Mouse (Mus musculus) spleen, adult 2 months (tissue): ENCODE results near the gene Adcy4. TPM values are rescaled to one million over a fixed set of nuclear protein-coding genes. Genes with fewer than 3 reads are reported as not detected.
A peak's percentile ranks its signal among the peaks of the same experiment; 100 is the strongest.

Experiments
- DNase-seq, 2 experiments: peaks; one replicate each; pipeline versions ENCODE4 v3.0.0 to v3.0.0-alpha.2; 2012 to 2021; ENCODE audit warnings: low spot score in 2 of 2, low read depth in 1 of 2
- H3K27ac ChIP-seq: fragments of 200-500 bp; 2 replicates; pipeline ENCODE4 v1.5.1; 2012; ENCODE audit warnings: low read length, inconsistent platforms; ENCODE audit not compliant: insufficient read depth
- H3K27me3 ChIP-seq: fragments of 200-500 bp; 2 replicates; pipeline ENCODE4 v1.6.1; 2012; ENCODE audit warnings: mild to moderate bottlenecking, moderate library complexity, low read length, inconsistent platforms; ENCODE audit not compliant: control insufficient read depth, insufficient read depth
- H3K36me3 ChIP-seq: fragments of 200-500 bp; 2 replicates; pipeline ENCODE4 v1.6.1; 2012; ENCODE audit warnings: mild to moderate bottlenecking, low read length, inconsistent platforms; ENCODE audit not compliant: control insufficient read depth, insufficient read depth
- H3K4me1 ChIP-seq: fragments of 200-500 bp; 2 replicates; pipeline ENCODE4 v1.6.1; 2011; ENCODE audit warnings: inconsistent platforms; ENCODE audit not compliant: control insufficient read depth, insufficient read depth, insufficient read length
- H3K4me3 ChIP-seq: fragments of 200-500 bp; 2 replicates; pipeline ENCODE4 v1.5.1; 2011; ENCODE audit warnings: mild to moderate bottlenecking, inconsistent platforms; ENCODE audit not compliant: insufficient read depth, insufficient read length; ENCODE audit errors: extremely low read depth
- CTCF ChIP-seq: fragments of 200-500 bp; IDR thresholded peaks from 2 replicates; pipeline ENCODE4 v1.5.1; 2011; ENCODE audit warnings: mild to moderate bottlenecking, inconsistent platforms; ENCODE audit not compliant: insufficient read depth, insufficient read length, insufficient replicate concordance; ENCODE audit errors: extremely low read depth
- POLR2A ChIP-seq: fragments of 200-500 bp; IDR thresholded peaks from 2 replicates; pipeline ENCODE4 v1.6.1; 2011; ENCODE audit warnings: low read depth, low read length, inconsistent platforms
- WGBS: fragments of 180-500 bp; shearing (Covaris S2); methylation state at CpG from one replicate; pipeline ENCODE4 v1.1.7; 2018; 5-methylcytosine and 5-hydroxymethylcytosine counted together
- polyA plus RNA-seq: library from polyadenylated mRNA; depleted of rRNA; stranded (reverse); fragments of >200 nt; gene quantifications from 2 replicates; pipeline ENCODE4 v1.2.3, GENCODE M21; 2012

The Adcy4 gene
- polyA plus RNA-seq, 1 experiment, result 16.3 TPM

GRCm38 (mm10) chr14:55787731-55788130 lies 3.8 kb upstream of the Adcy4 start:
- TF ChIP-seq CTCF (no peak), POLR2A (no peak)
- no peak for DNase-seq
- 50% methylated on average over 11 of the region's 11 CpGs for WGBS
- Histone ChIP-seq H3K27ac (no peak overlapping the region), H3K4me1 (peaks cover 5% of the 10 kb centered on the region; the same call in 1 of the 2 replicates), H3K27me3 (no peaks in the 10 kb centered on the region), H3K36me3 (peaks cover 2% of the 10 kb centered on the region), H3K4me3 (peak overlapping the region; percentile 64; the same call in 1 of the 2 replicates)

- DNase-seq, result no peak
- Histone ChIP-seq H3K4me3 (no peak overlapping the region), H3K4me1 (peaks cover 5% of the 10 kb centered on the region; the same call in 1 of the 2 replicates), H3K27me3 (no peaks in the 10 kb centered on the region), H3K36me3 (peaks cover 2% of the 10 kb centered on the region), H3K27ac (no peak overlapping the region)
- 76% methylated on average over 6 of the region's 6 CpGs for WGBS
- TF ChIP-seq CTCF (no peak), POLR2A (no peak)
Observed at GRCm38 (mm10) chr14:55785195-55785594, 1.3 kb upstream of the Adcy4 start.

- TF ChIP-seq POLR2A, result no peak
- no peak for TF ChIP-seq CTCF
- DNase-seq, result no peak
- Histone ChIP-seq H3K27ac (peak overlapping the region; percentile 23; the same call in 1 of the 2 replicates), H3K4me3 (peak overlapping the region; percentile 20; the same call in 1 of the 2 replicates), H3K27me3 (no peaks in the 10 kb centered on the region), H3K36me3 (peaks cover 2% of the 10 kb centered on the region), H3K4me1 (peaks cover 5% of the 10 kb centered on the region; the same call in 1 of the 2 replicates)
- WGBS, result 58% methylated on average over 31 of the region's 31 CpGs
Observed at GRCm38 (mm10) chr14:55783171-55783957, 531 bp downstream of the Adcy4 start.

GRCm38 (mm10) chr14:55782361-55782960 lies 1.4 kb downstream of the Adcy4 start:
- DNase-seq, result no peak
- 73% methylated on average over 9 of the region's 9 CpGs for WGBS
- H3K4me3 ChIP-seq, result no peak overlapping the region
- H3K36me3 ChIP-seq, result peaks cover 2% of the 10 kb centered on the region
- no peaks in the 10 kb centered on the region; the same call in 1 of the 2 replicates for H3K4me1 ChIP-seq
- no peak overlapping the region; the same call in 1 of the 2 replicates for H3K27ac ChIP-seq
- no peaks in the 10 kb centered on the region for H3K27me3 ChIP-seq
- TF ChIP-seq CTCF (no peak), POLR2A (no peak)

GRCm38 (mm10) chr14:55781310-55781709 lies 2.6 kb downstream of the Adcy4 start:
- peak; percentile 41 to 51 for DNase-seq
- Histone ChIP-seq H3K27me3 (no peaks in the 10 kb centered on the region), H3K4me1 (no peaks in the 10 kb centered on the region; the same call in 1 of the 2 replicates), H3K4me3 (no peak overlapping the region), H3K36me3 (peaks cover 2% of the 10 kb centered on the region), H3K27ac (no peak overlapping the region)
- TF ChIP-seq POLR2A (no peak), CTCF (peak; percentile 83; the same call in 1 of the 2 replicates)
- WGBS, result 23% methylated on average over 14 of the region's 14 CpGs

- H3K4me3 ChIP-seq, result no peak overlapping the region
- no peak for DNase-seq
- TF ChIP-seq POLR2A (no peak), CTCF (no peak)
- WGBS, result 81% methylated on average over 11 of the region's 11 CpGs
- no peaks in the 10 kb centered on the region; the same call in 1 of the 2 replicates for H3K36me3 ChIP-seq
- H3K27ac ChIP-seq, result no peak overlapping the region
- no peaks in the 10 kb centered on the region for H3K27me3 ChIP-seq
- no peaks in the 10 kb centered on the region; the same call in 1 of the 2 replicates for H3K4me1 ChIP-seq
Observed at GRCm38 (mm10) chr14:55780736-55781135, 3.2 kb downstream of the Adcy4 start.
